Mouse (Mus musculus) heart, postnatal 0 days (tissue): ENCODE data around the gene Stag1. TPM values are rescaled to one million over a fixed set of nuclear protein-coding genes. Genes with fewer than 3 reads are reported as not detected.

Experiments used
- ATAC-seq: fragments of 200-750 bp; cut with Nextera tagmentation; 2 replicates; pipeline ENCODE4 v1.8.0; 2017; ENCODE audit warnings: low read depth, moderate number of reproducible peaks, moderate library complexity; ENCODE audit not compliant: insufficient read depth
- DNase-seq: peaks from one replicate; pipeline ENCODE4 v3.0.0-alpha.2; 2016; ENCODE audit warnings: low spot score
- H3K27ac ChIP-seq: fragments of 300-500 bp; sonication (generic); 2 replicates; pipeline ENCODE4 v1.5.1; 2014; ENCODE audit warnings: low read depth, mild to moderate bottlenecking
- H3K27me3 ChIP-seq: fragments of 300-500 bp; sonication (generic); 2 replicates; pipeline ENCODE4 v1.6.1; 2014; ENCODE audit warnings: low read length, mixed read lengths; ENCODE audit not compliant: control insufficient read depth, insufficient read depth
- H3K36me3 ChIP-seq: fragments of 300-500 bp; sonication (generic); replicated peaks from 2 replicates; pipeline ENCODE4 v1.6.1; 2014; ENCODE audit warnings: low read length, mixed read lengths; ENCODE audit not compliant: control insufficient read depth, insufficient read depth
- H3K4me1 ChIP-seq: fragments of 300-500 bp; sonication (generic); 2 replicates; pipeline ENCODE4 v1.6.1; 2014; ENCODE audit warnings: antibody characterized with exemption; ENCODE audit not compliant: control insufficient read depth, insufficient read depth
- H3K4me2 ChIP-seq: fragments of 300-500 bp; sonication (generic); 2 replicates; pipeline ENCODE4 v1.6.1; 2014; ENCODE audit warnings: low read depth, mild to moderate bottlenecking, low read length, moderate library complexity
- H3K4me3 ChIP-seq: fragments of 300-500 bp; sonication (generic); 2 replicates; pipeline ENCODE4 v1.5.1; 2014; ENCODE audit warnings: low read depth, low read length
- H3K9ac ChIP-seq: fragments of 300-500 bp; sonication (generic); replicated peaks from 2 replicates; pipeline ENCODE4 v1.6.1; 2014; ENCODE audit warnings: low read depth, low read length, mixed read lengths
- H3K9me3 ChIP-seq: fragments of 300-500 bp; sonication (generic); replicated peaks from 2 replicates; pipeline ENCODE4 v1.6.1; 2016; ENCODE audit warnings: low read length; ENCODE audit not compliant: control insufficient read depth
- CTCF ChIP-seq: IDR thresholded peaks from 2 replicates; pipeline ENCODE4 v1.5.1; 2016; ENCODE audit warnings: antibody characterized with exemption, control low read depth, low read depth
- EP300 ChIP-seq: IDR thresholded peaks from 2 replicates; pipeline ENCODE4 v1.6.1; 2016; ENCODE audit warnings: antibody characterized with exemption, low read depth
- WGBS: fragments of 180-500 bp; shearing (Covaris S2); extraction: QIAGEN DNeasy Blood & Tissue Kit; methylation state at CpG from one replicate; pipeline ENCODE4 v1.1.7; 2014; 5-methylcytosine and 5-hydroxymethylcytosine counted together
- polyA plus RNA-seq: library from polyadenylated mRNA; unstranded; fragments of >200 nt; fragmentation: Nextera tagmentation; extraction: Ambion mirVana; gene quantifications from 2 replicates; pipeline ENCODE4 v1.2.1, GENCODE M21; 2015
- total RNA-seq: library from RNA; depleted of rRNA; stranded (reverse); fragments of >200 nt; gene quantifications from 2 replicates; pipeline ENCODE4 v1.2.3, GENCODE M21; 2014; ENCODE audit warnings: low replicate concordance

Stag1 gene
- total and polyA plus RNA-seq, 2 experiments from 2014 or later, result 24.9 to 30.7 TPM

- Histone ChIP-seq H3K4me2 (no peak overlapping the region), H3K9me3 (no peaks in the 10 kb centered on the region), H3K4me3 (no peak overlapping the region), H3K36me3 (0 out of 2 replicates have a peak, but pooled peaks cover 3% of the 10 kb centered on the region), H3K4me1 (no peaks in the 10 kb centered on the region), H3K9ac (no peak overlapping the region), H3K27me3 (no peaks in the 10 kb centered on the region), H3K27ac (no peak overlapping the region)
- DNase-seq, result no peak
- no peak for TF ChIP-seq EP300
- TF ChIP-seq CTCF, result no peak
- ATAC-seq, result no peak
Measured at GRCm38 (mm10) chr9:100869635-100870034, 272.0 kb downstream of the Stag1 start.

GRCm38 (mm10) chr9:100896111-100896510, 298.5 kb downstream of the Stag1 start:
- H3K4me1 ChIP-seq, result no peaks in the 10 kb centered on the region
- no peak for ATAC-seq
- no peak overlapping the region for H3K4me3 ChIP-seq
- no peak overlapping the region for H3K9ac ChIP-seq
- no peaks in the 10 kb centered on the region for H3K36me3 ChIP-seq
- H3K27me3 ChIP-seq, result no peaks in the 10 kb centered on the region
- no peak for TF ChIP-seq EP300
- TF ChIP-seq CTCF, result no peak
- WGBS, result 91% methylated on average over 1 of the region's 1 CpGs
- H3K27ac ChIP-seq, result no peak overlapping the region
- H3K4me2 ChIP-seq, result no peak overlapping the region
- no peaks in the 10 kb centered on the region for H3K9me3 ChIP-seq
- no peak for DNase-seq

GRCm38 (mm10) chr9:100898042-100898441, 300.4 kb downstream of the Stag1 start:
- no peaks in the 10 kb centered on the region for H3K4me1 ChIP-seq
- ATAC-seq (no peak), DNase-seq (no peak)
- H3K27ac ChIP-seq, result no peak overlapping the region
- no peaks in the 10 kb centered on the region for H3K36me3 ChIP-seq
- WGBS, result 84% methylated on average over 4 of the region's 4 CpGs
- no peaks in the 10 kb centered on the region for H3K27me3 ChIP-seq
- no peak overlapping the region for H3K4me3 ChIP-seq
- TF ChIP-seq EP300, result no peak
- no peak for TF ChIP-seq CTCF
- no peaks in the 10 kb centered on the region for H3K9me3 ChIP-seq
- H3K4me2 ChIP-seq, result no peak overlapping the region
- H3K9ac ChIP-seq, result no peak overlapping the region

- no peaks in the 10 kb centered on the region for H3K27me3 ChIP-seq
- H3K4me2 ChIP-seq, result no peak overlapping the region
- ATAC-seq, result no peak
- no peak overlapping the region for H3K27ac ChIP-seq
- H3K9me3 ChIP-seq, result no peaks in the 10 kb centered on the region
- H3K4me3 ChIP-seq, result no peak overlapping the region
- H3K4me1 ChIP-seq, result no peaks in the 10 kb centered on the region
- H3K36me3 ChIP-seq, result peaks cover 18% of the 10 kb centered on the region
- DNase-seq, result no peak
- TF ChIP-seq CTCF (no peak), EP300 (no peak)
- H3K9ac ChIP-seq, result no peak overlapping the region
Measured at GRCm38 (mm10) chr9:100910352-100910751, 312.8 kb downstream of the Stag1 start.

GRCm38 (mm10) chr9:100917111-100917510, 319.5 kb downstream of the Stag1 start:
- Histone ChIP-seq H3K4me3 (no peak overlapping the region), H3K9ac (no peak overlapping the region), H3K27ac (no peak overlapping the region), H3K4me1 (no peaks in the 10 kb centered on the region), H3K36me3 (no peaks in the 10 kb centered on the region), H3K4me2 (no peak overlapping the region), H3K9me3 (no peaks in the 10 kb centered on the region), H3K27me3 (no peaks in the 10 kb centered on the region)
- DNase-seq (peak; percentile 64), ATAC-seq (no peak)
- WGBS, result 45% methylated on average over 2 of the region's 2 CpGs
- TF ChIP-seq CTCF (peak; percentile 69), EP300 (no peak)

- H3K4me1 ChIP-seq, result no peaks in the 10 kb centered on the region
- H3K9me3 ChIP-seq, result peaks cover 6% of the 10 kb centered on the region; the same call in 1 of the 2 replicates
- DNase-seq, result no peak
- no peak for ATAC-seq
- no peak overlapping the region for H3K9ac ChIP-seq
- H3K4me3 ChIP-seq, result no peak overlapping the region
- H3K36me3 ChIP-seq, result peaks cover 17% of the 10 kb centered on the region
- 92% methylated on average over 4 of the region's 4 CpGs for WGBS
- no peaks in the 10 kb centered on the region for H3K27me3 ChIP-seq
- TF ChIP-seq CTCF (no peak), EP300 (no peak)
- H3K4me2 ChIP-seq, result no peak overlapping the region
- no peak overlapping the region for H3K27ac ChIP-seq
Measured at GRCm38 (mm10) chr9:100926629-100927028, 329.0 kb downstream of the Stag1 start.
